Mouse (Mus musculus) urinary bladder, postnatal 4 days (tissue): Measurements from ENCODE around the gene Stap2.

Source experiments
- DNase-seq, 2 experiments: peaks; one replicate each; pipeline ENCODE4 v3.0.0; 2021 to 2022; ENCODE audit warnings: low spot score in 2 of 2

Stap2 gene

GRCm38 (mm10) chr17:55959946-55960740 lies 45.2 kb downstream of the Stap2 start:
- DNase-seq, result peak in 1 of 2 experiments; percentile 56

GRCm38 (mm10) chr17:55958918-55959728 lies 46.3 kb downstream of the Stap2 start, which contains the start of gene Yju2:
Gene Yju2, plus strand, starts transcription at chr17:55959099.
- peak; percentile 90 to 91 for DNase-seq

GRCm38 (mm10) chr17:55958584-55958886 lies 46.8 kb downstream of the Stap2 start:
- DNase-seq, result no peak

- DNase-seq, result no peak
These were observed 47.4 kb downstream of the Stap2 start for GRCm38 (mm10) chr17:55957726-55958583.

- peak; percentile 51 to 81 for DNase-seq
These were observed 48.2 kb downstream of the Stap2 start for GRCm38 (mm10) chr17:55957168-55957567.

- DNase-seq, result peak in 1 of 2 experiments; percentile 53
These were observed 48.8 kb downstream of the Stap2 start for GRCm38 (mm10) chr17:55956591-55956990.

GRCm38 (mm10) chr17:55956129-55956528 lies 49.3 kb downstream of the Stap2 start:
- peak; percentile 64 to 81 for DNase-seq

GRCm38 (mm10) chr17:55954229-55954628 lies 51.2 kb downstream of the Stap2 start:
- DNase-seq, result peak in 1 of 2 experiments; percentile 56

- no peak for DNase-seq
These were observed 51.6 kb downstream of the Stap2 start for GRCm38 (mm10) chr17:55953751-55954150.

GRCm38 (mm10) chr17:55952447-55953027 lies 52.8 kb downstream of the Stap2 start, which contains the start of gene Ebi3:
Gene Ebi3, plus strand, starts transcription at chr17:55952640.
- DNase-seq, result peak; percentile 17 to 57

GRCm38 (mm10) chr17:55952041-55952440 lies 53.3 kb downstream of the Stap2 start:
- no peak for DNase-seq

GRCm38 (mm10) chr17:55950601-55951000 lies 54.8 kb downstream of the Stap2 start:
- peak in 1 of 2 experiments; percentile 54 for DNase-seq

- DNase-seq, result no peak
These were observed 56.0 kb downstream of the Stap2 start, which contains the start of gene Zfp119b for GRCm38 (mm10) chr17:55949400-55949799. Gene Zfp119b, minus strand, starts transcription at chr17:55949500.

GRCm38 (mm10) chr17:55948647-55949046 lies 56.7 kb downstream of the Stap2 start:
- DNase-seq, result no peak
